Mouse (Mus musculus) cerebellum, adult 11 months (tissue): ENCODE data around the gene Trpd52l3.
"Not testable (repeated sequence)": the region's sequence is repeated elsewhere in the genome, so short reads cannot be mapped to it uniquely, and the experiment has no call there.

Source experiments
- DNase-seq: peaks from one replicate; pipeline ENCODE4 v3.0.0; 2022

The Trpd52l3 gene

DNA sequence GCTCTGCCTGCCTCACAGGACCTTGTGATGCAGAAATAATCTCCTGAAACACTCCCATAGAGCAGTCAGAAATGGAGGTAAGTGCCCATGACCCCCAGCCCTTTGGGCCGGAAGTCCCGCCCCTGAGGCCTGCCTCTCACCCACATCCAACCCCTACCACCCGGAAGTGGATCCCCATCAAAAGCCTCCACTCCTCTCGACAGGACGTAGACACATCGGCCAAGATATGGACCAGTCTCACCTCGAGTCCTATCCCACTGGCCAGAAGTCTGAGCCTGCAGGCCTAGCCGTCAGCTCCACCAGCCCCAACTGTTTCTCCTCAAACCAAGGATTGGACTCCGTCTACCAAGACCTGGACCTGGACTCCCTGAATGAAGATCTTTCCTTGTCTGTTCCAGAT is at the start of gene Trpd52l3:
Trpd52l3 (plus strand) TSS at position 170 of the 400 bp plus-strand sequence.
- no peak for DNase-seq

DNA sequence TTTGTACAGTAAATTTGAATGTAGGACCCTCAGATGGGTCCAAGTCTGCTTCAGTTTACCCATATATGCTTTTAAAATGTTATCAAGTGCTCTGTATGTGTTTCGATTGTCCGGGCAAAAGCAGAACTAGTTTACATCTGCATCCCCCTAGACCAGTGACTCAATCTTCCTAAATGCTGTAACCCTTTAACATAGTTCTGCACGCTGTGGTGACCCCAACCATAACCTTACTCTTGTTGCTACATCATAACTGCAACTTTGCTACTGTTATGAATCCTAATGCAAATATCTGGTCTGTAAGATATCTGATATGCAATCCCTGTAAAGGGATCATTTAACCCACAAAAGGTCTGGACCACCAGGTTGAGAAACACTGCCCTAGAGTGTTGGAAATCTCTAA is 49.8 kb upstream of the Trpd52l3 start:
- DNase-seq, result no peak

GRCm38 (mm10) chr19:29955454-29955853 is 48.1 kb upstream of the Trpd52l3 start:
- DNase-seq, result no peak

DNA sequence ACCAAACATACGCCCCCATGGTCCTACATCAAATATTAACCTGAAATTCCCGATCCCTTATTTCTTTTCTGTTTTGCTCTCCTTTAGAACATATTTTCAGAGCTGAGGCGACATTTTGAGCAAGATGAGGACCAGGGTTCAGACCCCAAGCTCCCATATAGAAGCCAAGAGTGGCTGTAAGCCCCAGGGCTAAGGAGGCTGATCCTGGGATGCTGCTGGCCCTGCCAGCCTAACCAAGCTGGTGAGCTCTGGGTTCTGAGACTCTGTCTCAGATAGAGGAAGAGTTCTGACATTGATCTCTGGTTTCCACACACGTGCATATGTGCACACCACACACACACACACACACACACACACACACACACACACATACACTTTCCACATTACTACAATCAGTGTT is 42.7 kb upstream of the Trpd52l3 start:
- no peak for DNase-seq

GRCm38 (mm10) chr19:29961842-29962241 is 41.7 kb upstream of the Trpd52l3 start:
- DNase-seq, result no peak

- DNase-seq, result no peak
Observed at GRCm38 (mm10) chr19:29963598-29964092, 39.9 kb upstream of the Trpd52l3 start.

- no peak for DNase-seq
Observed at GRCm38 (mm10) chr19:29967960-29968359, 35.6 kb upstream of the Trpd52l3 start.

DNA sequence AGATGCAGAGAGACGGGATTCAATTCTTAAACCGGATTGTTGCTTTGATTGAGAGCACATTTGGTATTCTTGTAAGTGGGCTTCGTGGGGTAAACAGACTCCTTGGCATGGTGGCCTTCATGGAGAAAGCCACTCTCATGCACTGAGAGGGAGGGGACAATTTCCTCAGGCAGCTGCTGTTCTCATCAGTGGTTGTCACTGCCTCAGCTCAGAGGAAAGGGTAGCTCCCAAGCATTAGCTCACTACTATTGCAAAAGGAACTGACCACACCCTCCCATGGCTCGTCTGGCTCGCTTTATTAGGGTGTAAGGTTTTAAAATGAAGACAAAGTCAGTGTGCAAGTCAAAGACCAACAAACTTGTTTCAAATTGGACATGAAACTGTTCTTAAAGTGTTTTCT is 30.2 kb upstream of the Trpd52l3 start:
- no peak for DNase-seq

GRCm38 (mm10) chr19:29978847-29979246 is 24.7 kb upstream of the Trpd52l3 start:
- no peak for DNase-seq

DNA sequence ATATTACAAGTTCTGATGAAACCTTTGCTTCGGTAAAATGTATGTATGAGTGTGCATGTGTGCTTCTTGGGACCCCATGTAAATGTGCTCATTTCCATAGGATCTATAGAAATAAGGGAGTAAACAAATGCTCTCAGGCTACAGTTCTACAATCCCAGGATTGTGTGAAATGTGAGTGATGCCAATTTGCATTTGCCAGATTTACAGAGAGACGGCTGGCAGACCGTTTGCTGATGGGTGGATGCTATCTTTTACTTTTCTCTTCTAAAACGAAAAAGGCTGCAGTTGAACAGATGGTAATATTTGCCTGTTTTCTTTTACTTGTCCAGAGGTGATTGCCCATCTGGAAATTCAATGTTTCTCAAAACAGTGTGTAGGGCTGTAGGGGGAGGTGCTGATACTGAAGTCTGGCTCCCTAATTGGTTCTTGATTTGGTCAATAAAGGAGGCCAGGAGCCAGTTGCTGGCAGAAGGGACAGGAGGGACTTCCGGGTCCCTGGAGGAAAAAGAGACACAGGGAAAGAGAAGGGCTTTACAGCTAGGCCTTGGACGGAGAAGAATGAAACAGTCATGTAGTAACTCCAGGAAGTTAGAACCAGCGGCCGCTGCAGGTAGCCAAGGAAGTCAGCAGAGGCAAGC is 24.0 kb upstream of the Trpd52l3 start:
- no peak for DNase-seq

DNA sequence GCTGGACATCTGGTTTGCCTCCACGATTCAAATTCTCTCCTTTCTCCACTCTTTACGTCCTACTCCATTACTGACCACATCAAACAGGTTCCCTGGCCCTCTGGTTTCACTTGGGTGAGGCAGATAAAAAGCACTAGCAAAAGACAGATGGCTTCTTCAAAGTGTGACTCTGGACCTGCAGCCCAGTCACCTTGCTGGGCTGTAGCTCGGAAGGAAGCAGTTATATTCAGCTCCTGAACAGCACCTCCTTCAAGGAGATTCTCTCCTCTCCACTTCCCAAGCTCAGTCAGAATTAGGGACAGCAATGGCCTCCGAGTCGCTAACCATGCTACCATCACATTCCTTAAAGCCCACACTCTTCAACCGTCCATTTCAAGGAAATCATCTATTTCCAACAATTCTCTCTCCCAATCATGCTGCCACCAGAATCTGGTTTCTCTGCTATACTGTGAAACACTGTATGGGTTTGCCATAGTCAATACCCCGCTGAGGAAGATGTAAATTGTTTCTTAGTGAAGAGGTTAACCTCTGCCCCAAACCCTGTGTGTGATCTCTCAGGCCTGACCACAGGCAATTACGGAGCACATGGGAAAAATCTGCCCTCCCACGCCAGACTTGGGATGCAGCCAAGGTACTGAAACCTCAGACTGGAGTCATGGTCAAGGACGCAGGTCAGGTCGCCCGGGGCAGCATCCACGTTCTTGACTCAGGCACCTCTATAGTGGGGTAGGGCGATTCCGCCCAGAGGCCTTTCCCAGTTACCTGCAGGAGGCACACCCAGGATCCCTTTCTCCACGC is 19.2 kb upstream of the Trpd52l3 start:
- DNase-seq, result no peak

GRCm38 (mm10) chr19:29986464-29987091 is 17.0 kb upstream of the Trpd52l3 start:
- DNase-seq, result no peak

- no peak for DNase-seq
Observed at GRCm38 (mm10) chr19:30000406-30001365, 2.9 kb upstream of the Trpd52l3 start.

GRCm38 (mm10) chr19:30001550-30001949 is 2.0 kb upstream of the Trpd52l3 start:
- DNase-seq, result no peak

DNA sequence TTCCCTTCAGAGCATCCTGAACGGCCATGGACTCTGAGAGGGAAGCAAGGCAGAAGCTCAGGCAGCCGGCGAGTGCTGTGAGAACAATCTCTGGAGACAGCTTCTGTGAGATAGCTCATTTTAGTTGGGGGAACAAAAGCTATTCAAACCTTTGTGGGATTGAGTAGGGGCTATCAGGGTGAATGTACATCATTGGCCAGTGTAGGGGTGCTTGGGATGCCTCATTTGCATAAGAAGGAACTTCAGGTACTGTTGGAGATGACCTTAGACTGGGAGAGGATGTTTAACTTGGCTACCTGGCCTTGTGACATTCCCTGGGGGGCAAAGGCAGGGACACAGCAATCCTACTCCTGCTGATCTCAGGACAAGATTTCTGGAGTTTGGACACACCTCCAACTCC is 2.8 kb downstream of the Trpd52l3 start:
- DNase-seq, result no peak

GRCm38 (mm10) chr19:30010520-30011296 is 7.1 kb downstream of the Trpd52l3 start:
- DNase-seq, result no peak

GRCm38 (mm10) chr19:30014331-30014730 is 10.7 kb downstream of the Trpd52l3 start:
- DNase-seq, result no peak

GRCm38 (mm10) chr19:30016156-30016555 is 12.6 kb downstream of the Trpd52l3 start:
- DNase-seq, result no peak

DNA sequence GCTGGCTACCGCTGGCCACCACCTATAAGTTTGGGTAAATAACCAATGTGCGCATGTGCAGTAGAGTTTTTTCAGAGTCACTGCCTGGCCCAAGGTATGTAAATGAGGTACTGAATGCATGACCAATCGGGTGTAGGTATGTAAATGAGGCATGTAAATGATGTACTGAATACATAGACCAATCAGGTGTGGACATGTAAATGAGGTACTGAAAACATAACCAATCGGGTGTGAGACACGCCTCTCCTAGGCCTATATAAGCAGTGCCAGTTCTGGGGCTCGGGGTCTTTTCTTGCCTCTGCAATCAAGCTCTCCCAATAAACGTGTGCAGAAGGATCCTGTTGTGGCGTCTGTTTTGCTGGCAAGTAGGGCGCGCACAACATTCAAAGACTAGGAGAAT is 19.8 kb downstream of the Trpd52l3 start:
- not testable (repeated sequence) for DNase-seq

DNA sequence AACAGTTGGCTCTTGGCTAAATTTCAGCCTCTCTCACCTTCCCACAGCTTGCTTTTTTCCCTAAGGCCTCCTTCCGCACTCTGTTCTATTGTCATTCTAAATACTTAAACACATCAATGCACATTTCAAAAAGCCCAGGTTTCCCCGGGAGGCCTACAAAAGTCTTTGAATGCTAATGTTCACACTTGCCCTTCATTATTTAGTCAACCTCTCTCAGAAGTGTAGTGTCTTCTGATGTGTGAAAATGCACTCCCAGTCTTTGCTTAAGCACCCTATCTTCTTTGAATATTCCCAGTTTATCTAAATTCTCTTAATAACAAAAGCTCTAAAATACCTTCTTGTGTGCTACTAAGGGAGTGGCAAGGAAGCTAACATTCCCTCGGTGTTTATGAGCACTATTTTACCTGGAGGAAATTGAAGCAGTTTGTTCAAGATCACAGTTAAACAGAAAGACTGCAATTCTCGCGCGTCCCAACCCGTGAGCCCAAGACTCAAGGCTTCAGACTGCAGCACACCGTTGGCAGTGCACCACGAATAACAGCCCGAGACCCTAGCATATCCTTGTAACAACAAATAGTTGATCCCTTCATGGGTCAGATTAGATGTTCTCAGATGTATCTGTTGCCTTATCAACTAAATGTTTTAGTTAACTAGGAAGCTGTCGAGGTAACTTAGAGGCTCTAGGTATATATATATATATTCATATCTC is 25.6 kb downstream of the Trpd52l3 start:
- peak; percentile 9 for DNase-seq
